Mouse (Mus musculus) left cerebral cortex, adult 18-20 months (tissue): ENCODE results near the gene Vps53. TPM values are rescaled to one million over a fixed set of nuclear protein-coding genes. Genes with fewer than 3 reads are reported as not detected.

Source experiments
- DNase-seq, 2 experiments: peaks; one replicate each; pipeline ENCODE4 v3.0.0; 2021 to 2022; ENCODE audit warnings: low spot score in 2 of 2, mixed read lengths in 1 of 2
- total RNA-seq, 2 experiments: library from RNA; stranded (reverse); gene quantifications; 2 replicates each; pipeline ENCODE4 v1.2.3; 2021

The Vps53 gene
- total RNA-seq, 2 experiments from 2014 or later, result 84.5 to 85.1 TPM

GRCm38 (mm10) chr11:76170207-76170606, 9.2 kb downstream of the Vps53 start:
- no peak for DNase-seq

GRCm38 (mm10) chr11:76168976-76169375, 10.5 kb downstream of the Vps53 start:
- DNase-seq, result no peak

GRCm38 (mm10) chr11:76167079-76167765, 12.2 kb downstream of the Vps53 start:
- DNase-seq, result peak; percentile 71 to 81

- no peak for DNase-seq
Observed at GRCm38 (mm10) chr11:76166657-76167056, 12.8 kb downstream of the Vps53 start.

GRCm38 (mm10) chr11:76160251-76160650, 19.2 kb downstream of the Vps53 start:
- no peak for DNase-seq

GRCm38 (mm10) chr11:76158375-76158774, 21.1 kb downstream of the Vps53 start:
- no peak for DNase-seq

GRCm38 (mm10) chr11:76154861-76155260, 24.6 kb downstream of the Vps53 start:
- DNase-seq, result no peak

- DNase-seq, result no peak
Observed at GRCm38 (mm10) chr11:76154200-76154599, 25.2 kb downstream of the Vps53 start.

- DNase-seq, result no peak
Observed at GRCm38 (mm10) chr11:76153236-76153951, 26.1 kb downstream of the Vps53 start.

- no peak for DNase-seq
Observed at GRCm38 (mm10) chr11:76150980-76151379, 28.5 kb downstream of the Vps53 start.

GRCm38 (mm10) chr11:76148055-76149008, 31.1 kb downstream of the Vps53 start:
- no peak for DNase-seq

- DNase-seq, result no peak
Observed at GRCm38 (mm10) chr11:76146187-76147010, 33.0 kb downstream of the Vps53 start.

- DNase-seq, result no peak
Observed at GRCm38 (mm10) chr11:76145169-76145568, 34.3 kb downstream of the Vps53 start.

- DNase-seq, result no peak
Observed at GRCm38 (mm10) chr11:76144386-76144785, 35.1 kb downstream of the Vps53 start.

GRCm38 (mm10) chr11:76137996-76138395, 41.5 kb downstream of the Vps53 start:
- no peak for DNase-seq

- DNase-seq, result no peak
Observed at GRCm38 (mm10) chr11:76135641-76136437, 43.6 kb downstream of the Vps53 start.

- DNase-seq, result no peak
Observed at GRCm38 (mm10) chr11:76130859-76131258, 48.6 kb downstream of the Vps53 start.

- DNase-seq, result no peak
Observed at GRCm38 (mm10) chr11:76125386-76125785, 54.1 kb downstream of the Vps53 start.

GRCm38 (mm10) chr11:76123517-76123916, 55.9 kb downstream of the Vps53 start:
- no peak for DNase-seq

GRCm38 (mm10) chr11:76122571-76122970, 56.9 kb downstream of the Vps53 start:
- DNase-seq, result no peak
